Mouse (Mus musculus) lung, adult 2 months (tissue): ENCODE data around the gene Mrpl48.

ENCODE experiments used
- CTCF ChIP-seq: fragments of 200-500 bp; IDR thresholded peaks from 2 replicates; pipeline ENCODE4 v1.5.1; 2011; ENCODE audit warnings: mild to moderate bottlenecking, low read length, control low read depth; ENCODE audit not compliant: insufficient read depth
- POLR2A ChIP-seq: fragments of 200-500 bp; IDR thresholded peaks from 2 replicates; pipeline ENCODE4 v1.6.1; 2011; ENCODE audit warnings: low read depth, mild to moderate bottlenecking, control low read depth, low read length, borderline replicate concordance; ENCODE audit errors: extremely low read depth

- no peak for TF ChIP-seq CTCF
- no peak for TF ChIP-seq POLR2A
These were observed 36.0 kb downstream of the Mrpl48 start for GRCm38 (mm10) chr7:100572061-100572460.
